9 mouse cellular contexts compared by ENCODE assay signal in the genomic region with DNA sequence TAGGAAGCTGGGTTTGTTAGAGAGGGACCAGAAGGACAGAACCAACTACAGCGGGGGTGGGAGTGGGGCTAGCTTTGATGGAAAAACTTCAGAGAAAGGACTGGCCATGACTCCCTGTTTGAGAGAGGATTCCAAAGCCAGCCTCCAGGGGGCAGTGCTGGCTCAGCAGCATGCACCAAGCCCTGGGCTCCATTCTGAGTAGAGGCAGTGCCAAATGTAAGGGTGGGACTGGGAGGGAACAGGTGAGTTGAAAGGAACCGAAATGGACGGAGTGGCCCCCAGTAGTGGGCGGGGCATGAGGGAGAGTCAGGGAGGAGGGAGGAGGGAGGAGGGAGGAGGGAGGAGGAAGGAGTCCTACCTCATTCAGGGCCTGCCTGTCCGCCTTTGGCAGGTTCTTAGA. TPM values are rescaled to one million over a fixed set of nuclear protein-coding genes. Genes with fewer than 3 reads are reported as not detected.
DNase-seq lines count a peak whose midpoint lies in the region; ATAC-seq lines count a peak whose summit lies in the region.
"Had no signal": no experiment of that assay in that cellular context is flagged by ENCODE, and none has a peak within 500 bp of the region (broad histone marks: within the 10 kb centered on the region; RNA-seq: fewer than 3 reads in every experiment).

No protein-coding gene starts in this region.

- no peak overlapping the region for H3K4me2 ChIP-seq in hindbrain, embryonic 11.5 days (replicated peaks; ENCODE audit: low read depth, low read length)
- no peak overlapping the region for H3K4me2 ChIP-seq in hindbrain, embryonic 13.5 days
- no peak overlapping the region for H3K4me2 ChIP-seq in heart, embryonic 11.5 days
- H3K4me2 ChIP-seq: embryonic facial prominence, embryonic 13.5 days had no signal

- no peak overlapping the region for H3K4me3 ChIP-seq in hindbrain, embryonic 11.5 days (ENCODE audit: low read depth, low read length)
- no peak overlapping the region for H3K4me3 ChIP-seq in hindbrain, embryonic 13.5 days
- no peak overlapping the region for H3K4me3 ChIP-seq in heart, embryonic 11.5 days (ENCODE audit: low read depth, low read length)
- H3K4me3 ChIP-seq: embryonic facial prominence, embryonic 13.5 days had no signal

- ATAC-seq in hindbrain, embryonic 11.5 days (ENCODE audit: low FRiP score), result no peak
- ATAC-seq in hindbrain, embryonic 13.5 days (ENCODE audit: low FRiP score), result no peak
- ATAC-seq in heart, embryonic 11.5 days (replicated peaks; ENCODE audit: insufficient number of reproducible peaks, low FRiP score, low TSS enrichment), result no peak

- intact Hi-C loops in left cerebral cortex, postnatal 36 days (cut with DNase I), result loop anchor here (5.0 to 10.0 kb wide), 2 partner anchors 52 to 94 kb away; partner anchors contain the start of genes Arhgap33 and Prodh2

- H3K27me3 ChIP-seq in hindbrain, embryonic 11.5 days (ENCODE audit: control insufficient read depth, insufficient read depth, low read length), result peaks cover 2% of the 10 kb centered on the region; the same call in 1 of the 2 replicates
- no peaks in the 10 kb centered on the region for H3K27me3 ChIP-seq in hindbrain, embryonic 13.5 days
- peaks cover 54% of the 10 kb centered on the region for H3K27me3 ChIP-seq in heart, embryonic 11.5 days (ENCODE audit: control insufficient read depth, insufficient read depth, low read length)

- 28% methylated on average over 4 of the region's 5 CpGs for WGBS in hindbrain, embryonic 11.5 days
- WGBS in hindbrain, embryonic 13.5 days, result 18% methylated on average over 5 of the region's 5 CpGs
- WGBS in heart, embryonic 11.5 days (ENCODE audit: insufficient replicate concordance), result 27% methylated on average over 4 of the region's 5 CpGs

- DNase-seq in hindbrain, embryonic 11.5 days (ENCODE audit: low spot score), result peak; percentile 78
- peak; percentile 76 to 78 for DNase-seq in B cell, adult 2 months
- DNase-seq in NIH3T3 (ENCODE audit: low read depth), result peak; percentile 66
- peak; percentile 69 to 70 for DNase-seq in cerebellum, postnatal 36 days
- DNase-seq in left cerebral cortex, postnatal 36 days (ENCODE audit: low spot score in 2 of 2), result peak; percentile 56 to 60
- DNase-seq in retina, embryonic 14.5 days (ENCODE audit: low spot score), result peak; percentile 78

- H3K36me3 ChIP-seq in hindbrain, embryonic 11.5 days (ENCODE audit: control insufficient read depth, insufficient read depth, low read length), result 0 out of 2 replicates have a peak, but pooled peaks cover 6% of the 10 kb centered on the region
- H3K36me3 ChIP-seq in hindbrain, embryonic 13.5 days, result peaks cover 74% of the 10 kb centered on the region
- no peaks in the 10 kb centered on the region for H3K36me3 ChIP-seq in heart, embryonic 11.5 days (ENCODE audit: control insufficient read depth, insufficient read depth, low read length)

- no peak overlapping the region for H3K9ac ChIP-seq in hindbrain, embryonic 11.5 days (ENCODE audit: low read depth, low read length)
- no peak overlapping the region for H3K9ac ChIP-seq in hindbrain, embryonic 13.5 days
- H3K9ac ChIP-seq in heart, embryonic 11.5 days (ENCODE audit: low read depth, low read length), result no peak overlapping the region
- H3K9ac ChIP-seq: embryonic facial prominence, embryonic 13.5 days had no signal

- H3K4me1 ChIP-seq in hindbrain, embryonic 11.5 days (replicated peaks; ENCODE audit: control insufficient read depth, insufficient read depth, low read length), result peaks cover 5% of the 10 kb centered on the region
- H3K4me1 ChIP-seq in hindbrain, embryonic 13.5 days (replicated peaks), result peaks cover 30% of the 10 kb centered on the region
- H3K4me1 ChIP-seq in heart, embryonic 11.5 days (ENCODE audit: control insufficient read depth, insufficient read depth, low read length), result peaks cover 6% of the 10 kb centered on the region

- no peak overlapping the region for H3K27ac ChIP-seq in hindbrain, embryonic 11.5 days (ENCODE audit: low read depth, low read length)
- no peak overlapping the region for H3K27ac ChIP-seq in hindbrain, embryonic 13.5 days
- no peak overlapping the region for H3K27ac ChIP-seq in heart, embryonic 11.5 days (ENCODE audit: low read depth, low read length)
- H3K27ac ChIP-seq: embryonic facial prominence, embryonic 13.5 days had no signal

- H3K9me3 ChIP-seq in hindbrain, embryonic 11.5 days (ENCODE audit: control insufficient read depth, low read length), result no peaks in the 10 kb centered on the region
- H3K9me3 ChIP-seq in hindbrain, embryonic 13.5 days, result no peaks in the 10 kb centered on the region
- no peaks in the 10 kb centered on the region for H3K9me3 ChIP-seq in heart, embryonic 11.5 days (replicated peaks; ENCODE audit: control insufficient read depth, low read length)
- H3K9me3 ChIP-seq: embryonic facial prominence, embryonic 13.5 days had no signal

RNA-seq across cellular contexts. Expression of gene Aplp1, which starts 4.6 kb away (rescaled TPM):
- polyA plus RNA-seq in hindbrain, embryonic 11.5 days (2014; fragmentation: Nextera tagmentation; extraction: Ambion mirVana), result 165 and 169 TPM in 2 replicates
- 583 and 599 TPM in 2 replicates for polyA plus RNA-seq in hindbrain, embryonic 13.5 days (2015; fragmentation: Nextera tagmentation; extraction: Ambion mirVana)
- 1,000 to 10,000 TPM; 1,238 to 1,418 TPM for total RNA-seq in left cerebral cortex, postnatal 36 days (2021)
- polyA plus RNA-seq in heart, embryonic 11.5 days (2014; fragmentation: Nextera tagmentation; extraction: Ambion mirVana), result 34.9 and 37.8 TPM in 2 replicates

RNA-seq across cellular contexts. Expression of gene Kirrel2, which starts 16.8 kb away (rescaled TPM):
- polyA plus RNA-seq in hindbrain, embryonic 11.5 days (2014; fragmentation: Nextera tagmentation; extraction: Ambion mirVana), result 18.6 and 25.8 TPM in 2 replicates
- polyA plus RNA-seq in hindbrain, embryonic 13.5 days (2015; fragmentation: Nextera tagmentation; extraction: Ambion mirVana), result 6.6 and 10.0 TPM in 2 replicates
- 10 to 100 TPM; 12.9 to 17.8 TPM for total RNA-seq in left cerebral cortex, postnatal 36 days (2021)
- 1.5 and 3.7 TPM in 2 replicates for polyA plus RNA-seq in heart, embryonic 11.5 days (2014; fragmentation: Nextera tagmentation; extraction: Ambion mirVana)

RNA-seq across cellular contexts. Expression of gene Nphs1, which starts 17.4 kb away (rescaled TPM):
- 3.3 and 4.5 TPM in 2 replicates for polyA plus RNA-seq in hindbrain, embryonic 11.5 days (2014; fragmentation: Nextera tagmentation; extraction: Ambion mirVana)
- 0.94 and 1.8 TPM in 2 replicates for polyA plus RNA-seq in hindbrain, embryonic 13.5 days (2015; fragmentation: Nextera tagmentation; extraction: Ambion mirVana)
- total RNA-seq in left cerebral cortex, postnatal 36 days (2021), result under 1 TPM; 0.99 to 1.00 TPM
- polyA plus RNA-seq in heart, embryonic 11.5 days (2014; fragmentation: Nextera tagmentation; extraction: Ambion mirVana), result 0.10 and 0.37 TPM in 2 replicates

RNA-seq across cellular contexts. Expression of gene Nfkbid, which starts 19.2 kb away (rescaled TPM):
- polyA plus RNA-seq in hindbrain, embryonic 11.5 days (2014; fragmentation: Nextera tagmentation; extraction: Ambion mirVana), result 1.5 and 1.8 TPM in 2 replicates
- polyA plus RNA-seq in hindbrain, embryonic 13.5 days (2015; fragmentation: Nextera tagmentation; extraction: Ambion mirVana), result 2.0 TPM in 2 replicates
- 1 to 10 TPM; 2.9 to 3.6 TPM for total RNA-seq in left cerebral cortex, postnatal 36 days (2021)
- 1.0 and 1.4 TPM in 2 replicates for polyA plus RNA-seq in heart, embryonic 11.5 days (2014; fragmentation: Nextera tagmentation; extraction: Ambion mirVana)

RNA-seq across cellular contexts. Expression of gene Hcst, which starts 21.0 kb away (rescaled TPM):
- polyA plus RNA-seq in hindbrain, embryonic 11.5 days (2014; fragmentation: Nextera tagmentation; extraction: Ambion mirVana), result 0.39 and 0.62 TPM in 2 replicates
- 0.52 and 0.88 TPM in 2 replicates for polyA plus RNA-seq in hindbrain, embryonic 13.5 days (2015; fragmentation: Nextera tagmentation; extraction: Ambion mirVana)
- 1 to 10 TPM; 1.2 to 2.1 TPM for total RNA-seq in left cerebral cortex, postnatal 36 days (2021)
- polyA plus RNA-seq in heart, embryonic 11.5 days (2014; fragmentation: Nextera tagmentation; extraction: Ambion mirVana), result 0.53 and 0.99 TPM in 2 replicates
